Mouse (Mus musculus) mesoderm, embryonic 11.5 days (tissue): ENCODE measurements at regions not wholly inside any gene's neighbourhood (a gene's known extent, or its start where the extent isn't known, plus 50 kb on each side); places are given as distances from the start of the nearest gene placed in this dataset.

Experiments
- DNase-seq: peaks from one replicate; pipeline ENCODE4 v3.0.0-alpha.2; 2012; ENCODE audit warnings: low read depth, low spot score

DNA sequence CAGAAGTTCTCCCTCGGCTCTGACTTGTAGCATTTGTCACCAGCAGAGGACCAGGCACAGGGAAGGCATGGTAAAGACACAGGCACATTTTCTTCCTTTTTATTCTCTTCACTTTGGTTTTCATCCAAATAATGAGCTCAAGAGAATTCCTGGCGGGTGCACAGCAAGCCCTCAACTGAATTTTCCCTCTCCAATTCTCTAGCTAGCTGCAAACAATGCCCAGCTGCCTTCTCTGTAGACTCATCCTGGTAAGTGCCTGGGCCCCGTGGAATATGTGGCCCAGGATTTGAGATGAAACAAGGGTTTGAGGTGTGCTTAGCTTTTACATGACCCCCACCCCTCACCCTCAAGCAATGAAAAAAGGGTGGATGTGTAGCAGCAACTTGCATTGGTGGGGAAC, 90.4 kb downstream of the Otol1 start:
- DNase-seq, result no peak

DNA sequence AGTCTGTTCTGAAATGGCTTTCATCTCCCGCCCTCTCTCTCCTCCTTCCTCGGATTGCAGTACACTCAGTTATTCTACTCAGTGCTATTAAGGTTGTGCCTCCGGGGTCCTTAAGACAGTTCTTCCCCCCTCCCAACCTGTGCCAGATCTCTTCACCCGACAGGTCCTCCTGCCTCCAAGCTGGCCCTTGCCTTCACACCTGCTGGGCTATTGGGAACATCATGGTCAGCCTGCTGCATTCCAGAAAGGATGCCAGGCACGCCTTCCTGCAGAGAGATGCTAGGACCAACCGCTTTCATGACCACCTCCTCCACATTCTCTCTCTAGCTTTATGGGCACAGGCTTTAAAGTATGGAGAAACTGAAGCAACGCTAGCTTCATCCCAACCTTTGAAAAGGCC, 94.7 kb downstream of the Otol1 start:
- DNase-seq, result no peak

DNA sequence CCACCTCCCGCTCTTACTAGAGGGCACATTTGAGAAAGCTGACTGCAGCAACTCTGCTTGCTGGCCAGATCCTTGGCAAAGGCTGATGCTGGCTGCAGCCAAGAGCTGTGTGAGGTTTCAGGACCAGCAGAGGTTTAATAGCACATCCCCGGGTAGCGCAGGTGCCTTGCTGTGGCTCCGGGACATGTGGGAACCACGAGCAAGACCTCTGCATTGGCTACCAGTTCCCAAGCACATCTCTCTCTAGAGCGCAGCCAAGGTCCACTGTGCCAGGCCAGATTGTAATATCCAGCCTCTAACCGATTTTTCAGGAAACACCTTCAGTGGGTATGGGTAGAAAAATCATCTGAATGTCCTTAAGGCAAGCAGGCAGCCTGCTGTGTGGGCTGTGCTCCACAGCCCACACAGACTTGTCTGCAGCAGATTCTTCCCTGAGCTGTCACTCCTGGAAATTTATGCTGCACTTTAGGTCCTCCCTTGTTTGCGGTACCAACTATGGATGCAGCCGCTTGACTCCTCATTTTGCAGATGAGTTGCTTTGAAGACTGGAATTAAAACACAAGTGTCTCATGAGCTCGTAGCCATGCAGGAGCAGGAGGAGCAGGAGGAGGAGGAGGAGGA, 95.3 kb downstream of the Otol1 start:
- DNase-seq, result peak; percentile 23

DNA sequence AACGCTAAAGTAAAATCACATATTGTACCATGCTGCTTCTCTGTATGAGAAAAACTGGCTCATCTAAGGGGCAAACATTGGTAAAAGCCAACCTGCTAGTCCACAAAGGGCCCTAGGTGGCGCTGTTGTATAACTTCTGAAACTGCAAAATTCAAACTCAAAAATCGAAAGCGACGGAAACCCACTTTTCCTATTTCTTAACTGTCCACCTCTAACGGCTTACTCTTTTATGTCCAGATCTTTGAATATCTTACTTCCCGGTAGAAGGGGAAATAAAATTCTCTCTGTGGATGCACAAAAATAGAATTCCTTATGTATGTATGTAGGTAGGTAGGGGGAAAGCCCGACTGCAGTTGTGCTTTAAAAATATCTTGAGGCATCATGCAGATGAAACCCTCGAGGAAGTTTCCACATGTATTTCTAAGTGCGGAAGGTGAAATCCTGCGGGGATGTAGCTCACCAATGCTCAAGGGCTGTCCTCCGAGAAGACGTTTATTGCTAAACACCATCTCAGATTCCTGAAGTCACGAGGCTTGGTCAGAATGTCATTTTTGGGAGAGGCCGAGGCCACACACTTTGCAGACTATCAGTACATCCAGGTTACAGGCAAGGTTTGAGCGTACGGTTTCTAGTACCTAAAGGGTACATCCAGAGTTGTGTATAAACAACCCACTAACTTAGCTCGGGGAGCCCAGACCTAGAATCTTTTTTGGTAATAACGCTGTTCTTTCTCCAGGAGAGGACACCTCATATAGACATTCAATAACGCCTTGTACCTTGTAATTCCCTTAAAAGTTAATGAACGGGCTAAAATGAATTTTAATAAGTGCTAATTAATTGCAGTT, 96.8 kb downstream of the Otol1 start:
- peak; percentile 86 for DNase-seq

DNA sequence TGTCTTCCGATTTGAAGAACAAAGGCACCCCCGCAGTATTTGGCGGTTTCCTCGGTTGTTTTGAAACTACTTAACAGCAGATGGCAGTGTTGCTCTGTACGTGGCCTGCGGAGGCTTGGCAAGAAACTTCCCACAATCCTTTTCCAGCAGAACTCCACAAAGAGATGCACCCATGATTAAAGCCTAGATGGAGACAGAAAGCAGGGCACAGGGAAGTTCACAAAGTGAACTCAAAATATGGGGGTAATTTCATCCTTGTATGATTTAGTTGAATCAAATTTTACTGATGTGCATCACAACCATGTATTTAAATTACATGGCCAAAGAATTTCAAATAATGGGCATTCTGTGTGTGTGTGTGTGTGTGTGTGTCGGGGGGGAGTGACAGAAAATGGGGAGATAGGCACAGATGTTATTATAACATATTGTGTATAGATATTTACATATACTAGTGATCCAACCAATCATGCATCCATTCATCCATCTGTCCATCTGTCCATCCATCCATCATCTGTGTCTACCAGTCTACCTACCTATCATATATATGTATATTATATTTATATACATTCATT, 97.5 kb downstream of the Otol1 start:
- DNase-seq, result peak; percentile 79

DNA sequence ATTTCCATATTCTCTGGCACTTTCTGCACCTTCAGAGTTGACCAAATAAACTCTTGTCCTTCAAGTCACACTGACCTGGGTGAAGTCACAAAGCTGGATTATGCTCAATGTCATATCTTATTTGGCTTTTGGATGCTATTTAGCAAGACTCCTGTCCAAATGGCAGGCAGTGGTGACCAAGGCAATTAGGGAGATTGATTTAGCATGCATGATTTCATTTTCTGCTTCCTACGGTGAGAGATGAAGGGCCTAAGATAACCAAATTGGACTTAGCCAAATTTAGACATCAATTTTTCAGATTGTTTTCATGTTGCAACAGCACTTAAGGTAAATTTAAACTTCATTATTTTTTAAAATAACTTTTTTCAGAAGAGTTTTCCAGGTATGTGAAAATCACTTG, 98.1 kb downstream of the Otol1 start:
- DNase-seq, result no peak

DNA sequence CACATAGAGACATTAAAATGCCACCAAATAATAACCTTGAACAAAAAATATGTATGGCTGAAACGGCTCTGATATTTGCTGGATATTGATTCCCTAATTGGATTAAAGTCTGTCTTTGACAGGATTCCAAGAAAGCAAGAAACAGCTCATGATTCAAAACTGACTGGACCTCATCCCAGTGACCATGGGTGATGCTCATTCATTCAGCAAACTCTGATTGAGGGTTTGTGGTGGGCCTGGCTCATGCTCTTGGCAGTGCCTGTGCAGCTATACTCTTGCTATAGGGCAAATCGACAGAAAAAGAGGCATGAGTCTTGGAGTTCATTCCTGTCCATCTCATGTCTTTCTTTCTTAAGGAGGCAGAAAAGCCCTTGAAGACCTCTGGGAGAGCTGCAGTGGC, 98.7 kb downstream of the Otol1 start:
- DNase-seq, result no peak

DNA sequence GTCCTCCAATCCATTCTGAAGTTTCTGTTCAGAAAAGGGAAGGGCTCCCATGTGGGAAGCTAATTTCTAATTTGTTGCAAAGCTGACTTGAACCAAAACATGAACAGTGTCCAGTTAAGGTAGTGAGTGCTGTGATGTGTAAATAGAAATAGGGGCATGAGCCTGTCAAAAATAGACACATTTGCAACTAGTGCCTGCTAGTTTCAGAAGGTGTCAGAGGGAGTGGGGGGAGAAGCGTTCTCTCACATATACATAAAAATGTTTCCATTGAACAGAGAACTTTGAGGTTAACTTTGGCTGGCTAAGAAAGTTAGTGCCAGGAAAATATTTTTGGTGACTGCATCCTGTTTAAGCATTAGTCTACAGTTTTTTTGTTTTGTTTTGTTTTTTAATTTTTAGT, 118.8 kb downstream of the Otol1 start:
- DNase-seq, result no peak

DNA sequence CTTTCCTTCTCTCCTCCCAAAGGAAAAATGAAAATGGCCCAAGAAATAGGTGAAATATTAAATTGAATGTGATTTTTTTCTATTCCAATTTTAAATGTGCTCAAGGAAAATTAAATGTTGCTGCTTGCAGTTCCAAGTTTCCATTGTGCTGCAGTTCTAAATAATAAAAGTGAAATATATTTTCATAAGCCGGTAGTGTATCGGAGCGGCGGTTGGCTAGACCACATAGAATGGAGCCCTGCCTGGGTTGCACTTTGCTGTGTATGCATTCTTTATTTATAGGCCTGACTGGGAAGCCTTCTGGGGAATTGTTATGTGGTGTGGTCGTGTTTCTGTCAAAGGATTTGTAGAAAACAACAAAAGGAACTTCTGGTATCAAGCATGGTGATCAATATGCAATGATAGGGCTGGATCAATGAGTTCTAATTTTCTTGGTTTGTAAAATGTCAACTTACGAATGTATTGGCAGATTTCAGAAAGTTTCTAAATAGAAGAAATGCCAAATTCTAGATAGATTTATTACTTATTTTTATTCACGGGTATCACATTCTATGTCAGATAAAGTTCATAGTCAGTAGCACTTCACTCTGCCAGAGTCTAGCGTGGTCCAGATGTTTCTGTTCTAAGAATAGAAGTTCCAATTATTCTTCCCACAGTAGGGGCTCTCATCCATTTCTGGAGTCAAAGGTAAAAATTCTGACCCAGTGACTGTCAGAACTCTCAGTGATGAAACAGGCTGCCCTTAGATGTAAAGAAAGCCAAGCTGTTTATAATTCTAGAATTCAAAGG, 123.0 kb downstream of the Otol1 start:
- no peak for DNase-seq

DNA sequence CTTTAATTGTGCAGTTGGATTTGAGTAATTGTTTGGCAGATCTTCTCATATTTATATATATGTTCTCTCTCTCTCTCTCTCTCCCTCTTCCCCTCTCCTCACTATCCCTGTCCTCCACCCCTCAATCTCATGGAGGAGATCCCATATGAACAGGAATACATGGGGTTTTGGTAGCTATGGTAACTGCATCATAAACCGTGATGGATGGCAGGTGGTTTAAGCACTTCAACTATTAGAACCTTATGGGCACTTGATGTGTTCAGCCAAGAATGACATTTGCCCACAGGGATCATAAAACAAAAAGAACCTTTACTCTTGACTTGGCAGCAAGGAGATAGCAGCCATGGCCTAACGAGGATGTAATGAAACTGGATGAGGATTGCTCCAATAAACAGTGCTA, 127.5 kb downstream of the Otol1 start:
- peak; percentile 47 for DNase-seq

DNA sequence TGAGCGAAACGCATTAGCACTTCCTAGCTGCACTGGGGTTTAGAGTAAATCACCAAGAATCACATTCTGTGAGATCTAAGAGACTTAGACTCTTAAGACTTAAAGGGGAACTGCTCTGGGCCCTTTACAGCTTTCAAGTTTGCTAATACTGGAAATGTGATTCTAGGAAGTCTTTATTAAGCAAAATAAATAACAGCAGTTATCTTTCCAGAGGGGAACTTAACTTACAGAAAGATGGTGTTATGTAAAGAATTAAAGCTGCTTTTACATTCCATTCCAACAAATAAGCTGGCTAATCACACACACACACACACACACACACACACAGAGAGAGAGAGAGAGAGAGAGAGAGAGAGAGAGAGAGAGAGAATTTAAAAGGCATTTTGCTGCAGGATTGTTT, 131.1 kb downstream of the Otol1 start:
- DNase-seq, result no peak

DNA sequence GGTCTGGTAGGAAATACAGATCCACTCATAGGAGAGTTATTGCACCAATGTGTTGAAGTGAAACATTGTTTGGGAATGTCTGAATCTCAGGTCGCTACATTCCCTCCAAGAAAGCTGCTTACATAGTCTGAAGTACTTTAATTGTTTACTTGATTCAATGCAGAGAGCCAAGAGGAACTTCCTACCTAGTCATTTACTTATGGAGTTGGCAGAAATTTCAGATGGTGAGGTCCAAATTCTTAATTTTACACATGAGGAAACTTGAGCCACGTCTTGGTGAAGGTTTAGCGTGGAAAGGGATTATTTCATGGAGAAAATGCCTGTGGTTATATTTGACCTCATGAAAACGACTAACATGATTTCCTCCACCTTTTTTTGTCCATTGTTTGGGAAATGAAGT, 131.5 kb downstream of the Otol1 start:
- DNase-seq, result no peak

DNA sequence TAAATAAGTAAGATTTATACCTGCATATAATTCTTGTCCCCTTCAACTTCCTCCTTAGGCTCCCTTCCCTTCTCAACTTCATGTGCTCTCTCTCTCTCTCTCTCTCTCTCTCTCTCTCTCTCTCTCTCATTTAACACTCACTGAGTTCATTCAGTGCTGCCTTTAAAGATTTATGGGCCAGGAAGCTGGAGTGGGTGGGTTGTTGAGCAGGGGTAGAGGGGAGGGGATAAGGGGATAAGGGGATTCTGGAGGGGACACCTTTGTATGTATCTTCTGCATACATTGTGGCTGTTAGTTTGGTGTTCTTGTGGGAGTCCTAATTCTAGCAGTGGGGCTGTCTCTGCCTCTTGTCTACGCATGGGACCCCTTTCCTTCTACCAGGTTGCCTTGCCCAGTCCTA, 138.3 kb downstream of the Otol1 start:
- DNase-seq, result no peak

DNA sequence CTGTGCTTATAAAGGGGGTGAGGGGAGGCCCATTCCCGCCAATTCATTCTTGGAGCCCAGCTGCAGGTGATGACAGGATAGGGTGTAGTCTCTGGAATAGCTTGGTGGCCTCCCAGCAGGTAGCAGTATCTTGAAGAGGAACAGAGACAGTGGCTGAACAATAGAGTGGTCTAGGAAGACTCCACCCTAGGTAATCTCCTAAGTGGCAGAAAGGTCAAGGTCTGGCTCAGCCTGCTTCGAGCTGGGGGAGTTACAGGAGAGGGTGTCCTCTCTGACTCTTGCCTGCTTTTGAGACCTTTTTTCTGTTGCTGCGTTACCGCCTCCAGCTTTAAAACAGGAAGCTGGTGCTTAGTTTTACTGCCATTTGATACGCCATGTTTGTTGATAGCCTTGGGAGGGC, 143.7 kb downstream of the Otol1 start:
- no peak for DNase-seq

DNA sequence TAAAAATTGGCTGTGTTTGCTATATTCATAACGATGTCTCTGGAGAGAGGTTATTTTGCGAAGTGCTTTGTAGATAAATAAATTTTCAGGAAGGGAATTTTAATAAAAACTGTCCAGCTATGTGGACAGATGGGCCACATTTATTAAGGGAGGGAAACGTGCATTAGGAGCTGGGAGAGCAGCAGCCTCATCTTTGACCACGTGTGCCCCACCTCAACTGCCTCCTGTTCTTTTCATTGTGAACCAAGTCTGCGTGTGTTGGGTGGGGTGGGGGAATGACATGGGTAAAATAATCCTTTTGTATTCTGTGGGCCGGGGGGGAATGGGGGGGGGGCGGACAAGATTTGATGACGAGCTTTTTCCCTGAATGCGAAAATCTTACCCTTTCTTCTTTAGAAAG, 152.6 kb downstream of the Otol1 start:
- DNase-seq, result no peak

DNA sequence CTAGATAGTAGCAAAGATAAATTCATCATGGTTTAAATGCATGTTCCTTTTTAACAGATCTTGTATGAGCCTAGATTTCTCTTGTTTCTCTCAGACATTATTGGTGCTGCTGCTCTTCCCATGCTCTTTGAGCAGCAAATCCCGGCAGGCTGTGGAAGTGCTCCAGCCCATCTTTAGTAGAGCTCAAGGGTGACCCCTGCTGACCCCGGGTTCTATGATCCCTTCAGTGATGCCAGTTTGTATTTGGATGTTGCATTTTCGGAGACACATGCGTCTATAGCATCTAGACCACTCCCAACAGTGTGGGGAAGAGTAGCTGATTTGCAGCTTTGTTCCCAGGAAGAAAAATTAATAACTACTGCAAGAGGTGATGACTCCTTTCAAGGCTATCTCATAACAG, 164.3 kb downstream of the Otol1 start:
- DNase-seq, result no peak

DNA sequence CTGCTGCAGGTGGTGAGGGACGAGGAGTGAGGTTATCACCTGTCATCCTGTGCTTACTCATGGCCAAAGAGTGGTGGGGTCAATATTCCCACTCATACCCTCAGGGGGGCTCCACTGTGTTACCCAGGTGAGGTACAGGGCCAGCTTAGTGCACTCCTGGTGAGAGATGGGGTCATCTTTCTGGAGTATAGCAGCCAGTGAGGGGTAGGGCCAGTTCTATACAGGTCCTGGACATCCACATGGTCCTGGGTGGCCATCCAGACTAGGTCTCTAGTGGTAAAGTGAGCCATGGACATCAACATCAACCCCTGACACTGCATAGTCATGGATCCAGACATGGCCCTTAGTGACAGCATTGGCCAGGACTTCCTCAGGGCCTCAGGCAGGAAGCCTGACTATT, 169.0 kb downstream of the Otol1 start:
- no peak for DNase-seq

DNA sequence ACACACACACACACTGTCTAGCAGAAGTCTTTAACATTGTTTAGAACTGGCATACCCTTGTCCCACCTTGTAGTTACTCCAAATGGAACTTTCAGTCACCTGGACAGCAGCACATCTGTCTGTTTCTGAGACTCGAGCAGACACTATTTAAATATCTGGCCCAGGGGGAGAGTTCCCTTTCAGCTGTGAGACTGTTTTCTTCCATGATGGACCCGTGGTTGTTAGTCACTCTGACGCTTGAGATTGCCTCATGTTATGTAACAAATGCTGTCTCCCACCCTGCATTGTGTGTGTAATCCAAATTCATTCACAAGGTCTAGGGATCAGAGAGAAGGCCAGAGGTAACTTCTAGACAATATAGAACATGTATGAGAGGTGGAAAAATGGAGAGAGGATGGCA, 174.2 kb downstream of the Otol1 start:
- no peak for DNase-seq

DNA sequence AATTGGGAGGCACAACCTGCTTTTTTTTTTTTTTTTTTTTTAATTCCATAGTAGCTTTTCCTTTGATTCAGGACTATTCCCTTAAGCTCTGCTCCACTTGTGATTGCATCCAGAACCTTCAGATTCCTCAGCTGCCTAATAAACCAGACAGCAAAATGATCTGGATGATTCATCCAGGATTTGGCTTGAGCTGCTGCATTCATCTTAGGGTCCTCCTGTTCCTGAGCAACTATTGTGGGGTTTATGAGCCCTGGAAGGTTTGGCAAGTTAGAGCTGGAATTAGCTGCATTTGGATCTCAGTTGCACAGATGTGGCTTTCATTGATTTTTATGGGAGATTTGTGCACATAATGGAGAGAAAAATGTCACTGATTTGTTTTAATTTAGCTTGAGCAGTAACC, 183.3 kb downstream of the Otol1 start:
- no peak for DNase-seq

DNA sequence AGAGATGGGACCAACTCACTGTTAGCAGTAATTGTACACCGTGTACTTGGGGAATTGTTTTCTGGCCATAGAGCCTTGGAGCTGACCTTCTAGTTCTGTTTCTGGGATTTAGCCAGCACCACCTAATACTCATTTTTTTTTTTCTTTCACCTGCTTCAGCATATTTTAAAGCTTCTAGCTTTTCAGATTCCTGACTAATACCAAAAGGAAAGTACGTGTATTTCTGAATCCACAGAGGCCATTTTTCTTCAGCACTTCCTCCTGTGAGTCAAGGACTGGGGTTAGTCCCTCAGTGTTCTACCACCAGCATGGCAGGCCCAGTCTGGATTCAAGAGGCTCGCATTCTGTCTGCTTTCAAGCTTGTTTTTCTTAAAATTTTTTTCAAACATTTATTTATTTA, 189.3 kb downstream of the Otol1 start:
- no peak for DNase-seq

DNA sequence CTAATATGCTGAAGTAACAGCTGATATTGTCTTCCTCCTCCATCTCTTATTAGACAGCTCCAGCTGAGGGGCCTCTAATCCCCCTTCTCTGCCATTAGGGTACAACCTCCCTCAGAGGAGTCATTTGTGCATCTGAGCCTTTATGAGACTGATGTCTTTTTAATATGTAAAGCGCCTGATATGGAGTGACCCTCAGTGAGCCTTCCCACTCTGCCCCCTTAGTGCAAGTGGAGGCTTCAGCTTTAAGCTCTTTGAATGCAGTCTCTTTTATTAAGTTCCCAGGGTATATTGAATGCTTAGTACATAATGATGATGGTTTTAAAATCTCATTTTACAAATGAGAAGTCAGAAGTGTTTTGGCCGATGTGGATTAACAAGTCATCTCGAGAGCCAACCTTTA, 191.5 kb downstream of the Otol1 start:
- DNase-seq, result no peak

DNA sequence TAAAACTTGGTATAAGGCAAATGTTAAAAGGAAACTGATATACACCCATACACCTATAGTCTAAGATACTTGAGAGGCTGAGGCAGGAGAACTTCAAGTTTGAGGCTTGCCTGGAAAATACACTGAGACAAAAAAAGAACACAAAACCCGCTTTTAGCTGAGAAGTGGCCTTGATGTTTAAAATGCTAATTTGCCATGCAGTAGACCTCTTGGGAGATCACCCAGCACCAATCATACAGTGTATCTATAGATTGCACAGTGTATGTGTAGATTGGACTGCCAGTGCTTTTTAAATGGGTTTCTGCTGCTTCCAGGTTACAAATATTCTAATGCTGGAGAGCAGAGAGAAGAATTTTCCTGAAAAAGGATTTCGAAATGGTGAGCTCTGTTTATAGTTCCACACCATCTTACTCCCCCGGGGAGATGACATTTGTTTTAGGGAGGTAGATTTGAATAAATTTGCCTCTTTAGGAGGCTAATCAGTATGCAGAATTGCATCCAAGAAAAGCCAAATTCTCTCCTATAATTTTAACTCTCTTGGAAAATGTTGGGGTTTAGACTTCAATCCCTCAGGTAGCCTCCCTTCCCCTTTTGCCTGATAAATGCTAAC, 194.0 kb downstream of the Otol1 start:
- DNase-seq, result no peak
